Mouse (Mus musculus): ENCODE measurements around the gene Il33. TPM values are rescaled to one million over a fixed set of nuclear protein-coding genes. Genes with fewer than 3 reads are reported as not detected.

The Il33 gene
- polyA plus RNA-seq, 2 experiments: 0.45 to 1.1 TPM

DNA sequence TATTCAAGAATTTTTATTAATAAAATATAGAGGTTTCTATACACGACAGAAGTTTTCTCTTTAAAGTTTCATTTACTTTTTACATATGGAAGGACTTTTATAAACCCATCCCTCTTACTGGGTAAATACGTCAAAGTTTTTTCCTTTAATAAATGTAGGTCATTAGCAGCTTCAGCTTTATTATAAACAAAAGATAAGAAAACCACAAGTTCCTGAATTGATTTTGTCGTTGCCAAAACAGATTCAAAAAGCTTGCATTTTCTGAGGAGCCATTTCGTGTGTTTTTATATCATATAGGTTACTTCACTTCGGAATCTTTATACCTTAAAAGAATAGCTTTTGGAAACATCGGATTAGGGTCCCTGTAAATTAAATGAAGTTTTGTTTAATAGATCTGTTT is 76.6 kb downstream of the Il33 start:
- Histone ChIP-seq H3K9me3 (ENCODE audit: control insufficient read depth, low read length) (no peaks in the 10 kb centered on the region), H3K9ac (replicated peaks) (no peak overlapping the region), H3K4me3 (ENCODE audit: insufficient read depth in 1 of 2, low read depth in 2 of 2, low read length in 2 of 2) (no peak overlapping the region), H3K4me2 (ENCODE audit: low read depth) (no peak overlapping the region), H3K27me3 (ENCODE audit: control insufficient read depth, insufficient read depth, low read length) (no peaks in the 10 kb centered on the region), H3K27ac (no peak overlapping the region), H3K36me3 (replicated peaks; ENCODE audit: control insufficient read depth, insufficient read depth, low read depth) (no peaks in the 10 kb centered on the region), H3K4me1 (replicated peaks; ENCODE audit: control insufficient read depth in 2 of 2, insufficient read depth in 2 of 2, low read length in 1 of 2) (no peaks in the 10 kb centered on the region)
- WGBS (ENCODE audit: insufficient replicate concordance): 47% methylated on average over 6 of the region's 6 CpGs
- TF ChIP-seq CTCF (IDR thresholded peaks at IDR 0.05; ENCODE audit: low read depth): no peak
- no peak for TF ChIP-seq EP300 (IDR thresholded peaks at IDR 0.05; ENCODE audit: low read depth)
- ATAC-seq (ENCODE audit: insufficient read depth): no peak
- no peak for DNase-seq (ENCODE audit: low read depth in 3 of 3, low spot score in 3 of 3)

DNA sequence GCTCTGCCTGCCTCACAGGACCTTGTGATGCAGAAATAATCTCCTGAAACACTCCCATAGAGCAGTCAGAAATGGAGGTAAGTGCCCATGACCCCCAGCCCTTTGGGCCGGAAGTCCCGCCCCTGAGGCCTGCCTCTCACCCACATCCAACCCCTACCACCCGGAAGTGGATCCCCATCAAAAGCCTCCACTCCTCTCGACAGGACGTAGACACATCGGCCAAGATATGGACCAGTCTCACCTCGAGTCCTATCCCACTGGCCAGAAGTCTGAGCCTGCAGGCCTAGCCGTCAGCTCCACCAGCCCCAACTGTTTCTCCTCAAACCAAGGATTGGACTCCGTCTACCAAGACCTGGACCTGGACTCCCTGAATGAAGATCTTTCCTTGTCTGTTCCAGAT is 78.7 kb downstream of the Il33 start, which contains the start of gene Trpd52l3:
Trpd52l3 (plus strand) TSS at position 170 of the 400 bp plus-strand sequence.
- TF ChIP-seq EP300 (IDR thresholded peaks at IDR 0.05; ENCODE audit: low read depth): no peak
- TF ChIP-seq CTCF (IDR thresholded peaks at IDR 0.05; ENCODE audit: low read depth): no peak
- DNase-seq (ENCODE audit: low read depth in 3 of 3, low spot score in 3 of 3): no peak
- H3K27ac ChIP-seq: no peak within 1 kb of the TSS
- no peak within 1 kb of the TSS for H3K4me2 ChIP-seq (ENCODE audit: low read depth)
- no peak within 1 kb of the TSS for H3K9ac ChIP-seq (replicated peaks)
- H3K4me1 ChIP-seq (replicated peaks; ENCODE audit: control insufficient read depth in 2 of 2, insufficient read depth in 2 of 2, low read length in 1 of 2): no peaks in the 10 kb centered on the region
- no peak within 1 kb of the TSS for H3K4me3 ChIP-seq (ENCODE audit: insufficient read depth in 1 of 2, low read depth in 2 of 2, low read length in 2 of 2)
- H3K27me3 ChIP-seq (ENCODE audit: control insufficient read depth, insufficient read depth, low read length): no peaks in the 10 kb centered on the region
- ATAC-seq (ENCODE audit: insufficient read depth): no peak
- 72% methylated on average over 9 of the region's 9 CpGs for WGBS (ENCODE audit: insufficient replicate concordance)
- H3K9me3 ChIP-seq (ENCODE audit: control insufficient read depth, low read length): no peaks in the 10 kb centered on the region
- H3K36me3 ChIP-seq (replicated peaks; ENCODE audit: control insufficient read depth, insufficient read depth, low read depth): no peaks in the 10 kb centered on the region

DNA sequence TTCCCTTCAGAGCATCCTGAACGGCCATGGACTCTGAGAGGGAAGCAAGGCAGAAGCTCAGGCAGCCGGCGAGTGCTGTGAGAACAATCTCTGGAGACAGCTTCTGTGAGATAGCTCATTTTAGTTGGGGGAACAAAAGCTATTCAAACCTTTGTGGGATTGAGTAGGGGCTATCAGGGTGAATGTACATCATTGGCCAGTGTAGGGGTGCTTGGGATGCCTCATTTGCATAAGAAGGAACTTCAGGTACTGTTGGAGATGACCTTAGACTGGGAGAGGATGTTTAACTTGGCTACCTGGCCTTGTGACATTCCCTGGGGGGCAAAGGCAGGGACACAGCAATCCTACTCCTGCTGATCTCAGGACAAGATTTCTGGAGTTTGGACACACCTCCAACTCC is 81.5 kb downstream of the Il33 start:
- no peak for ATAC-seq (ENCODE audit: insufficient read depth)
- WGBS (ENCODE audit: insufficient replicate concordance): 51% methylated on average over 3 of the region's 3 CpGs

More for the DNA sequence above, 81.5 kb downstream of the Il33 start:
- TF ChIP-seq CTCF (IDR thresholded peaks at IDR 0.05; ENCODE audit: low read depth) (no peak), EP300 (IDR thresholded peaks at IDR 0.05; ENCODE audit: low read depth) (no peak)
- no peak for DNase-seq (ENCODE audit: low read depth in 3 of 3, low spot score in 3 of 3)
- Histone ChIP-seq H3K27me3 (ENCODE audit: control insufficient read depth, insufficient read depth, low read length) (no peaks in the 10 kb centered on the region), H3K4me2 (ENCODE audit: low read depth) (no peak overlapping the region), H3K36me3 (replicated peaks; ENCODE audit: control insufficient read depth, insufficient read depth, low read depth) (no peaks in the 10 kb centered on the region), H3K9ac (replicated peaks) (no peak overlapping the region), H3K9me3 (ENCODE audit: control insufficient read depth, low read length) (no peaks in the 10 kb centered on the region), H3K4me3 (ENCODE audit: insufficient read depth in 1 of 2, low read depth in 2 of 2, low read length in 2 of 2) (no peak overlapping the region), H3K4me1 (replicated peaks; ENCODE audit: control insufficient read depth in 2 of 2, insufficient read depth in 2 of 2, low read length in 1 of 2) (peaks cover 0 to 4% of the 10 kb centered on the region in 2 experiments; a peak in 1 of 4 replicates), H3K27ac (no peak overlapping the region)

Other genes with a start within 250 kb of the Il33 start
- not detected in 2 replicates for gene Mlana, start 227.3 kb upstream of the Il33 start, polyA plus RNA-seq (2012; rRNA removed)
- not detected in 2 replicates for gene Mlana, start 227.3 kb upstream of the Il33 start, polyA plus RNA-seq (2014; fragmentation: Nextera tagmentation; extraction: Ambion mirVana)
- 4.0 and 4.1 TPM in 2 replicates for gene 9930021J03Rik, start 119.1 kb upstream of the Il33 start, polyA plus RNA-seq (2012; rRNA removed)
- gene 9930021J03Rik, start 119.1 kb upstream of the Il33 start, polyA plus RNA-seq (2014; fragmentation: Nextera tagmentation; extraction: Ambion mirVana): 1.9 TPM in 2 replicates
- 2.6 and 4.3 TPM in 2 replicates for gene Ranbp6, start 112.1 kb upstream of the Il33 start, polyA plus RNA-seq (2012; rRNA removed)
- gene Ranbp6, start 112.1 kb upstream of the Il33 start, polyA plus RNA-seq (2014; fragmentation: Nextera tagmentation; extraction: Ambion mirVana): 6.2 and 6.5 TPM in 2 replicates
- gene Trpd52l3, start 78.7 kb downstream of the Il33 start, polyA plus RNA-seq (2012; rRNA removed): not detected in 2 replicates
- gene Trpd52l3, start 78.7 kb downstream of the Il33 start, polyA plus RNA-seq (2014; fragmentation: Nextera tagmentation; extraction: Ambion mirVana): not detected in 2 replicates
- gene Uhrf2, start 105.4 kb downstream of the Il33 start, polyA plus RNA-seq (2012; rRNA removed): 35.5 and 38.6 TPM in 2 replicates
- gene Uhrf2, start 105.4 kb downstream of the Il33 start, polyA plus RNA-seq (2014; fragmentation: Nextera tagmentation; extraction: Ambion mirVana): 30.8 and 33.5 TPM in 2 replicates